Mouse (Mus musculus): ENCODE measurements around the gene Prkag3.

- no peak for TF ChIP-seq GATA1 (IDR thresholded peaks at IDR 0.05; ENCODE audit: borderline replicate concordance, low read length)
- no peak for TF ChIP-seq FLI1 (IDR thresholded peaks at IDR 0.05; ENCODE audit: low read length)
Observed at GRCm38 (mm10) chr1:74693891-74694583, 55.0 kb downstream of the Prkag3 start.
